Mouse (Mus musculus) adrenal gland, adult 18-20 months (tissue): ENCODE measurements around the gene Gm45140. TPM values are rescaled to one million over a fixed set of nuclear protein-coding genes. Genes with fewer than 3 reads are reported as not detected.
A peak's percentile ranks its signal among the peaks of the same experiment; 100 is the strongest.

ENCODE experiments used
- DNase-seq, 2 experiments: peaks; one replicate each; pipeline ENCODE4 v3.0.0; 2021 to 2022; ENCODE audit warnings: low spot score in 2 of 2
- long read RNA-seq, 2 experiments: library from polyadenylated mRNA; stranded (forward); transcript quantifications; one replicate each; pipeline ENCODE4 v2.0.0; 2021
- total RNA-seq, 2 experiments: library from RNA; stranded (reverse); gene quantifications; 1 replicate in 1 of 2; 2 replicates in 1 of 2; pipeline ENCODE4 v1.2.3; 2021

The Gm45140 gene
- 1 to 10 TPM; 4.3 to 6.8 TPM for total RNA-seq
- long read RNA-seq, experiment 1, partial matches to known transcripts, result 0 of 7 reads
- long read RNA-seq, experiment 1, other reads (novel, unspliced or antisense), result 7 of 7 reads
- long read RNA-seq, experiment 2, partial matches to known transcripts, result 0 of 12 reads
- long read RNA-seq, experiment 2, other reads (novel, unspliced or antisense), result 12 of 12 reads

DNA sequence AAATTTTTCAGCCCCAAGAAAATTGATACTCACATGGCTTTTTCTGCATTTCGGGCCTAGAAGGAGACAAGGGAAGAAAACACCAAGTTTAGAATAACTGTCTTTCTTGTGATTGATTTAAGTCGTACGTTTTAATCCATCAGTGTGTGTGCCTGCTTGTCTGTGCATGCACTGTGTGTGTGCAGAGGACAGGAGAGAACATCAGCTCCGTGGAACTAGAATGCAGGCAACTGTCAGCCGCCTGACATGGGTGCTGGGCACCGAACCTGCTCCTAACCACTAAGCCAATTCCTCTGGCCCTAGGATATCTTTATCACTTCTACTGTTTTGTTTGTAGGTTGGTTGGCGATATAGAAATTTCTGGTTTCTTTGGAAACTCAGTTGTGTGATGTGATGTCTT, at the start of gene Gm45140:
Gm45140 (minus strand) TSS at position 101 of the 400 bp plus-strand sequence.
- no peak for DNase-seq

DNA sequence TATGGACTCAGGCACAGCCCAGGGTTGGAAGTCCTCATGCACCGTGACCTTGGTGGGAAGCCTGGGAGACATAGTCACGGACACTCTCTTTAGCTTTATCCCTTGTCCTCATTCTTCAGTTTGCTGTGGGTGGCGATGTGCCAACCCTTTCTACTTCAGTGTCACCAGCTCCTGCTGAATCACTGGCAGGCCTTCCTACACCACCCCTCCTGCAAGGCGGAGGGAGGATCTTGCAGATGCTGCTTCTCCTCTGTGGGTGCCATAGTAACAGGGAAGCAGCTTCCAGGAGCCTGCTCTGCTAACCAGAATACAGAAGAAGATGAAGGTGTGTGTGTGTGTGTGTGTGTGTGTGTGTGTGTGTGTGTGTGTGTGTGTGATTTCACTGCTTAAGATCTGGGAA, 47.2 kb upstream of the Gm45140 start:
- DNase-seq, result peak; percentile 56 to 67

DNA sequence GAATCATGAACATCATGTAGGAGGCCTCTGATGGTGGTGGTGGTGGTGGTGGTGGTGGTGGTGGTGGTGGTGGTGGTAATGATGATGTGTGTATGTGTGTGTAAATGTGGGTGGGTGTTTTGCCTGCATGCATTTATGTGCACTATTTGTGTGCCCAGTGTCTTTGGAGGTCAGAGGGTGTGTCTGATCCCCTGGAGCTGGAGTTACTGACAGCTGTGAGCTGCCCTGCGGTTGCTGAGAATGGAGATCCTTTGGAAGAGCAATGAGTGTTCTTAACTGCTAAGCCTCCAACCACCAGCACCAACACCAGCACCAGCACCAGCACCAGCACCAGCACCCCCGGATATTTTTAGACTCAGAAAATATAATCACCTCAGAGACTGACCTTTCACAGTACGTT, 46.6 kb upstream of the Gm45140 start:
- DNase-seq, result no peak

DNA sequence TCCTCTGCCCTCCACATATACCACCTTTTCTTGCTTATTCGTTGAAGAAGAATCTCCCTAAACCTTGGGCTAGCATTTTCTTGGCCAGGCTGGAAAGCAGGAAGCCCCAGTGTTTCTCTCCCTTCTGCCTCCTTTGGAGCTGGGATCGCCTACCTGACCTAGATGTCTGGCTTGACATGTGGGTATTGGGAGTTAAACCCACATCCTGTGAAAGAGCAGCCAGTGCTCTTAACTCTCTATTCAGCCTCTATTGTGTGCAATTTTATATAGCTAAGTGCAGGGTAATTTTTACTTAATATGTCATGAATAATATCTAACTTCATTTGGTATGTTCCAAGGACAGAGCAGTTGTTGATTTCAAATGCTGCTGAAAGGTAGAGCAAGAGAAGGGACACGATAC, 44.0 kb upstream of the Gm45140 start:
- no peak for DNase-seq

DNA sequence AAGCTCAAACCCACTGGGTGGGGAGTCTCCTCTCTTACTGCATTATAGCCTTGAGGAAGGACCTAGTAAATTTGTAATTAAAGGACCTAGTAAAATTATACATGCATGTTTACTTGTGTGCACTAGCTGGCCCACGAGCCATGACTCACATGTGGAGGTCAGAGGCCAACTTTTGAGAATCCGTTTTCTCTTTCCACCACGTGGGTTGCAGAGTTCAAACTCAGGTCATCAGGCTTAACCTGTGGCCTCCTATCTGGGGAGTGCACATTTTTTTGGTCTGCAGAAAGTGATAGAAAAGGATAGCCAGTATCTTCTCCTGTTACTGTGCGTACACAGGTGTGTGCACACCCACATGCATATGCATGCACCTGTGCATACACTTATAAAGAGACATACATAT, 43.4 kb upstream of the Gm45140 start:
- DNase-seq, result no peak

DNA sequence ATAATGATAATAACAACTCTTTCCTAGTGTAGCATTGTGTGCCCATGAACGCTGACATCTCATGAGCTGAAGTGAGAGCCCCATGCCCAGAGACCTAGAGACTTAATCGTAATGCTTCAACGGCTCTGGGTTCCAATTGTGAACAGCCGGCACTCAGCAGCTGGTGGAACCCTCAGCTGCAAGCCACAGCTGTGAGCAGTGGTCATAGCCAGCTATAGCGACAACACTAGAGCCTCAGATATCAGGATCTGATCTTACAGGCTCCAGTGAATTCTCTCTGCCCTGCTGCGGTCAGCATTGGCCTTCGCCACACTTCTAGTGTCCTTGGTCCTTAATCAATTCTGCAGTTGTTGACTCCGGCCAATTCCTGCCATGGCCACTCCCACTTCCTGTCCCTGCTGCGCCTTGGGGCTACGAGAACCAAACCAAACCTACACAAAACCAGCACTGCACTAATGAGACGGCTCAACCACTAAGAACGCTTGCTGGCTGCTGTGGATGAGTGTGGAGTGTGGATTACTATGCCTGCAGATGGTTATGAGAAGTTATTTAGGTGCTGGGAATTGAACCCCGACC, 40.6 kb upstream of the Gm45140 start:
- peak in 1 of 2 experiments; percentile 24 for DNase-seq

DNA sequence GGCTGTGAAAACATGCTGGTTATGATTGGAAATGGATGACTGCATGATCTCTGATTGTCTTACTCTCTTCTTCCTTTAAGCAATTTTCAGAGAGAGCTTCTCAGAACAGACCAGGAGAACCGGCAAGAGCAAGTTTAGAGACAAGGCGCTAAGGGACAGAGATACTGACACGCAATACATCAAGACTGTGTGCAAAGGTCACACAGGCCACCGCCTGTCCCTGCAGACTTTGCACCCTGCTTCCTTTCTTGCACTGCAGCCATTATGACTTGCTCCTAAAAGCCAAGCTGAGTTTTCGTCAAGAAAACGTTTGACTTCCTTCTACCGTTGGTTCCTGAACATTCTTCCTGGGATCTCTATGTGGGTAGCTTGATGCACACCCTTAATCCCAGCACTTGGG, 40.0 kb upstream of the Gm45140 start:
- no peak for DNase-seq

DNA sequence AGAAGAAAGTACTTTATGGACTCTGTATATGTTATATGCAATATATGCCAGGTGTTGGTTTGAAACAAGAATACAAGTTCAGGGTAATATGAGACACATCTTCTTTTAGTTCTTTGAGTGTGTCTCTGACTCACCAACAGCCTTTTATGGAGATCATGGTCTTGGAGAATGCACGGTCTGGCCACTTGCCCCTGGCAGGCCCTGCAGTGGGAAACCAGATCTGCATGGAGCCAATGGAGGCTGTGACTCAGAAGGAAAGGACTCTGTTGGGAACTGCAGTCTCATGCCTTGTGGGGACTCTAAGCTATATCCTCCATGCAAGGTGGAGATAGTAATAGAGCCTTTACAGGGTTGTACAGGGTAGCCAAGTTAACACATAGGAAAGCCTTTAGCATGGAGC, 39.5 kb upstream of the Gm45140 start:
- no peak for DNase-seq

DNA sequence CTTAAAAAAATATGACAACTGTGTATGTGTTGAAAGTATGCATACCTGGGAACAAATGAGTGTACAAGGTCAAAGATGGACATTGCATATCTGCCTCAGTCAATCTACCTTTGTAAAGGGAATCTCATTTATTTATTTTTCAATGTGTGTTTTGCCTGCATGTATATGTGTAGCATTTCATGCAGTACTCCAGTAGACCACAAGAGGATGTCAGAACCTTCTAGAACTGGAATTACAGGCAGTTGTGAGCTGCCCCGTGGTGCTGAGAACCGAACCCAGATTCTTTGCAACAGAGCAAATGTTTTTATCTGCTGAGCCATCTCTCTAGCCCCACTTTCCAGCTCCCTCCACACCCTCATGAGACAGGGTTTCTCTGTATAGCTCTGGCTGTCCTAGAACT, 38.4 kb upstream of the Gm45140 start:
- no peak for DNase-seq

DNA sequence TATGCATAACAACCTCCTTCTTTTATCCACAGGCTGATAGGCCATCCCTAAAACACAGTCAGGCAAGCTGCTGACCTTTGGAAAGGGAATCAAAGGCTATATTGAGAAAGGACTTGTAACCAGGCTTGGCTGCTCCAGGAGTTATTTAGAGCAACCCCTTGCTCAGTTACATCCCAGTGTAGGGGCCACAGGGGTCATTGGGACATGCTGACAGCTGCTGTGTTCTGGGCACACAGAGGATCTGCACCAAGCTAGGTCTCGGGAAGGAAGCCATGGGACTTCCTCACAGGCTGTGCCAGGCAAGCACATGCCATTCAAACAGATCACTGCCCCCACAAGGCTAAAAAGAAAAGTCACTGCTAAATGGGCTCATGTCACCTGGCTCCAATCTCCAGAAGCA, 37.5 kb upstream of the Gm45140 start:
- DNase-seq, result no peak

DNA sequence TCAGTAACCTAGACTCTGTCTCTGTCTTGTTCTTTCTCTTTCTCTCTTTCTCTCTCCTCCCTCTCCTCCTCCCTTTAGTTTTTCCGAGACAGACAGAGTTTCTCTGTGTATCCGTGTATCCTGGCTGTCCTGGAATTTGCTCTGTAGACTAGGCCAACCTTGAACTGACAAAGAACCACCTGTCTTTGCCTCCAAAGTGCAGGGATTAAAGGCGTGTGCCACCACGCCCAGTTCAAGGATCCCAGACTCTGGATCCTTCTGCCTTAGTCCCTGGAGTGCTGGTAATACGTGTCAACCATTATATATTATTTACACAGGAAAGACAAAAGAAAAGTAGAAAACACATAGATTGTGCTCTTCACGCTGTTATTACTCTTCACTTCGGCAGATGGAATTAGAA, 35.6 kb upstream of the Gm45140 start:
- DNase-seq, result no peak

DNA sequence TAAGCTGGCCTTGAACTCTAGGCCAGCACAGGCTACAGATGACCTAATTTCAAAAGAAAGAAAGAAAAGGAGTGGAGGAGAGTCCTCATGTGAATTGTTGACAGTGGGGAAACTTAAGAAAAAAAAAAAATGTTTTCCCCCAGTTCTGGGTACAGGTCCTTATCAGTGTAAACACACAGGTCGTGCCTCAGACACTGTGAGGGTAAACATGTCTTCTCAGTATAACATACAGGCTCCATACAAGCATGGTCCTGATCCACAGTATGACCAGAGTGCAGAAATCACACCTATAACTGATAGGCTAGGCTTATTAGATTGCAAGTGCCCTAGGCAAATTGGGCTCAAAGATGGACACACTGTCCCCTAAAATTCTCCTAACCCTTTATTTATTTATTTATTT, 34.8 kb upstream of the Gm45140 start:
- DNase-seq, result no peak

DNA sequence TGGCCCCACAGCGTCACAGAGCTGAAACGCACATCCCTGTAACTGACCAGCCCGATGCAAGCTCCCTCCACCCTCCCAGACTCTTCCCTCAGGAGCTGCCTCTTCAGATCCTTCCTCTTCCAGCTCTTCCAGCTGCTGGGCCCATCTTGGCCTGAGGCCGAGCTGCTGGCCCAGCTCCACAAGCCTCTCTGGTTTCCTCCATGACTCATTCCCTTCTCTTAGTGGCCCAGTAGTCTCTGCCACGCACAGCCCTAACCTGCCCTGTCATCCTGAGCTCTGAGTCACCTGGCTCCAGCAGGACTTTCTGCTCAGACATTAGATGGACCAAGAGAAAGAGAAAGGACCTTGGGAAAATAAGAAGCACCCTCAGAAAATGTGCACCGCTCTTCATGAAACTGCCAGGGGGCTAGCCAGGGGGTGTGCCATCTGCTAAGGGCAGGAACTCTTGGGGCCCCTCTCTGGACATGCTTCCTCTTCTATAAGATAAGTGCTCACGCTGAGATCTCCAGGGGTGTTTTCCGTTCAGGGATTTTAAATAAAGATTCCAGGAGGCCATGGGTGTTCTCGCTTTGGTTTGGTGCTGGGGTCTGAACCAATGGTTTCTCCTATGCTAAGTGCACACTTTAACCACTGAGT, 33.4 kb upstream of the Gm45140 start:
- DNase-seq, result peak; percentile 76 to 80

DNA sequence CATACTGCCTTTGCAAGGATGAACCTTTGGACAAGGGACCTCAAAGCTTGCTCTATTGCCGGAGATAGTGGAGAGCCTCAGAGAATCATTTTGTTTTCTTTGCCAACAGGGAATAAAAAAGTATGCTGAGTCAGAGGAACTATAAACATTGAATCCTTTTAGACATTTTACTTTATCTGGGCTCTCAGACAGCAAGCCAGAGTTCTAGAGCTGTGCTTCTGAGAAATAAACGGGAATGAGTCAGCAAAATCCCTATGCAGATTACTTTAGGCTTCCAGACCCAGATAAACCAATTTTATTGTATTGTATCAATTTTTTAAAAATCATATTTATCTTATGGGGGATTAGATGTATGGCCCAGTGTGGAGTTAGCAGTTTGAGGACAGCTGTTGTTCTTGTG, 31.7 kb upstream of the Gm45140 start:
- no peak for DNase-seq

DNA sequence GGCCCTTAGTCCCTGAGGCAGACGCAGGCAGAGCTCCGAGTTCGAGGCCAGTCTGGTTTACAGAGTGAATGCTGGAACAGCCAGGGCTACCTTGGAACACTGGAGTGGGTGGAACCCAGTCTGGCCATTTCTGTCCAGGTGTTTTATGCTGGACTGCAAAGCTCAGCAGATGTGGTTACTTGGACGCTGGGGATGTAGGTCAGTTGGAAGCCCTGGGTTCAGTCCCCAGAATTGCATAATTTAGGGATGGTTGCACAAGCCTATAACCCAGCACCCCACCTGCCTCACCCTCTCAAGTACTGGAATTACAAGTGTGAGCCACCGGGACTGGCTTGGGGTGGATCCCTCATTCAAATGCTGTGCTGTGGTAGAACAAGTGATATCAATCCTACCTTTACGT, 30.6 kb upstream of the Gm45140 start:
- DNase-seq, result no peak

DNA sequence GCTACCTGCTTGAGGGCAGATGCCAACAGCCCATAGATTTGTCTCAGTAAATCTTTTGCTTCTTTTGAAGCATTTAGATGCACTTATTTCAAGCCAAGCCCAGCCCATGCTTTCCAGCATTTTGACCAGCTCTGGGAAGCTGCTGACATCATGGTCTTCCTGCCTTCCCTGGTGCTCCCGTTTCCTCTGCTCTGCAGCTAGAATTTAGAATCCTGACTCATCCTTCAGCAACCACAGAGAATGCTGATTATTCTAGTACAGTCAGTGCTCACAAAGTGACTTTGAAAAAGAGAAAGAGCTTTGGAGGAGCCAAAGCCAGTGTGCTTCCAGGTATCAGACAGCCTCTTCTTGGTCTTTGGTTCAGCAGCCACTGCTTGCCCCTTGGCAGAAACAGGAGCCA, 21.5 kb upstream of the Gm45140 start:
- no peak for DNase-seq

DNA sequence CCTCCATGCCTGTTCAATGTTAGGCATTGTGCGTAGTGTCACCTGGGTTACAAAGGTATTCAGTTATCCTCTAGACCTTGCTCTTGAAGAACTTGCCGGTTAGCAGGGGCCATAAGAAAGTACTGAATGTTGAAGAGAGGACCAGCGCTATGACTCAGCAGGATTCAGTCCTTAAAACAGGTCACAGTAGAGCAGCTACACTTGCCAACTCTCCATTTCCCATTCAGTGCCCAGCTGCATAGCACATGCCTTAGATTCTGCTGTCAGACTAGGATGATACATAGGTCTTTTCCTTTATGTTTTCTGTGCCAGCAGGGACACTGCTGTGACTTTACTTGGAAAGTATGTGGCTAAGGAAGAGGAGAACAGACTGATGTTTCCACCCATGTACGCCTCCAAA, 17.9 kb upstream of the Gm45140 start:
- DNase-seq, result no peak

DNA sequence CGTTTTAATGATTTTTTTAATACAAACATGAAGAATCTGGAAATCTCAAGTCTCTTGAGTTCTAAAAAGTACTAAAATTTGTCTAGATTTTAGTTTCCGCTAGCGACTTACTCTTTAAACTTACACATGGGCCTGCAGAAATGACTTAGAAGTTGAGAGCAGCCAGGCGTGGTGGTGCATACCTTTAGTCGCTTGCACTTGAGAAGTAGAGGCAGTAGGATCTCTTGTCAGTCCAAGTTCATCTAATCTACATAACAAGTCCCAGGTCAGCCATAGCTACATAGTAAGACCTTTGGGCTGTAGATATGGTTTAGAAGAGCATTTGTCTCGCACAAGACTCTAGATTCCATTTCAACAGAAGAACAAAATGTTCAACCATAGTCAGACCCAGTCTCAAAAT, 16.3 kb upstream of the Gm45140 start:
- no peak for DNase-seq

DNA sequence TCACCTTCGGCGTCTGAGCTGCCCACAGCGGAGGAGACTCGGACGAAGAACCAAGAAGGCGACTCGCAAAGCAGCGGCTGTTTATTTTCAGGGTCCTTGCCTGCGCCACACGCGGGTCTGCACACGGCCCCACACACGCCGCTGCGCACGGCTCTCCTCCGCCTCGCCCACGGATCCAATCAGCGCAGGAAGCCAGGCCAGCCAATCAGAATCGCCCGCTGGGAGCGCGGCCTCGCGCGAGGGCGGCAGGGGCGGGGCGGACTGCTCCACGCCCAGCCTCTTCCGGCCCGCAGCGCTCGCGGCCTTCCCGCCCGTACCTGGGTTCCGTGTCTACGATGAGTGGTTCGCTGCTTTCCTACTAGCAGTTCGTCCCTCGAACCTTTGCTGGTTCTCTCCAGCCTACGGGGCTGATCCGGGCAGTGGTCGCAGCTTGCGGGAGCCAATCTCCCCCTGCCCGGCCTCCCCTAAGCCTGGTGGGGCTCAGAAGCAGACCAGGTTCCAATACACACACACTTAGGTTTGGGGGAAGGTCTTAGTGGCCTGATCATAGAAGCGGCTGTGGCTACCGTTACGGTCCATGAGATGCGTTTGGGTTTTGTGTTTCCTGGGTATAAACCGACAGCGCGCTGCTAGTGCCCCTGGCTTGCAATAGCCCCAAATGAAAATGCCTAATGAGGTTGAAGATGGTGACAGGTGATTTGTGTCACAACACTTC, 15.5 kb upstream of the Gm45140 start, which contains the start of gene Cnbp:
Cnbp (minus strand) TSS at position 207 of the 715 bp plus-strand sequence.
- peak; percentile 95 to 96 for DNase-seq

DNA sequence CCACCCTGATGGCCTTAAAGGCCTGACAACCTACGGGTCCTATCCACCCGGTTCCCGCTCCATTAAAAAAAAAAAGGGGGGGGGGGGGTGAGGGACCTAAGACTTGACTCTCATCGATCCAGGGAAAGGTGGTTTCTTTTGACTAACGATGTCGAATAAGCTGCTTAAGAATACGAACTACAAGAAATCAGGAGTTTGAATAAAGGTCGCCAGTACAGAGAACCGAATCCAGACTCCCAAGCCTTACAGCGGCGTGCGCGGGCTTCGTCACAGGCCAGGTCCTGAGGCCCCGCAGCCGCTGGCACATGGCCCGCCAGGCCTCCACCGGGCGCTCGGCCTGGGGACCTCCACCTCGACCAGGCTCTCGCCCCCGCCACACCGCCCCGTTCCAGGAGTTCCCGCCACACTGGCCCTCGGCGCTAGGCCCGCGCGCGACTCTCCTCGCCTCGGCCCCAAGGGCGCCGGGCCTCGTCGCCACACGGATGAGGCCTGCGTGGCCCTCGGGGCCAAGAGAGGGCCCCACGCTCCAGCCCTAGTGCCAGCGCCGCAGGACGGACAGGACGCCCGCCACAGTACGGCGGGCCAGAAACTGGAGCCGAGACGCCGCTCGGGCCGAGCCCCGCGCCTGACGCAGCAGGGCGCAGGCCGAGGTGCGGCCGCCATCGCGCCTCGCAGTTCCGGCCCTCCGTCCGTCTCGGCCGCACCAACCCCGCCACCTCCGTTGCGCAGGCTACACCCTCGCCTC, 14.7 kb upstream of the Gm45140 start:
- peak; percentile 60 to 67 for DNase-seq

DNA sequence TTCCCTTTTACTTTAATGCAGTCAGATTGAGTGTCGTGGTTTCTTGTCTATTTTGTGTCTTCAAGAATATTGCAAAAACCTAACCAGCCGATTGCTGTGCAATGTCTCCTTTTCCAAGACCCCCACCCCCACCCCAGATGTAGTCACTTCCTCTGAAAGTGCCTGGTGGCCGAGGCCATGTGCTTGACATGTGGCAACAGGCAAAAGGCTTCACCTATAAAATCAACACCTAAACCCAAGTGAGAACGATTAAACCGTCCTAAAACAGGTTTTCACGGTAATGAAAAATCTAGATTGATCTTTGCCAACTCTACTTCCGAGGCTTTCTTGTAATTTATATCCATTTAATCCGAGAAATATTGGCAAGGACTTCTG, 14.2 kb upstream of the Gm45140 start:
- DNase-seq, result no peak

DNA sequence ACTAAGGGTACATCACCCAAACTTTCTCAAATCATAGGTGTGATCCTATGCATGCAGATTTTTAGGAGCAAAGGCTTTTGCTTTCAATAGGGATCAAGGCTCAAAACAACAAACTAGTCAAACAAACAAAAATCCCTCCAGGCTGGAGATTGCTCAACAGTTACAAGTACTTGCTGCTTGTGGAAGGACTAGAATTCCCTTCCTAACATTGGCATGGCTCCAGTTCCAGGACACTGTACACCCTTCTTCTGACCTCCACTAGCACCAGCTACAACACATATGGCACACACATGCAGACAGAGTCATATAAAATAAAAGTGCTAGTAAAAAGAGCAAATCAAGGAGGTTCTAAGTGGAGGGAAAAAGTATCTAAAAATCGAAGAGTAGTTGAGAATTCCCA, 11.2 kb upstream of the Gm45140 start:
- DNase-seq, result no peak
